Mouse (Mus musculus): ENCODE data around the gene Gm14410.
"Not testable (repeated sequence)": the region's sequence is repeated elsewhere in the genome, so short reads cannot be mapped to it uniquely, and the experiment has no call there.

Gene Gm14410

DNA sequence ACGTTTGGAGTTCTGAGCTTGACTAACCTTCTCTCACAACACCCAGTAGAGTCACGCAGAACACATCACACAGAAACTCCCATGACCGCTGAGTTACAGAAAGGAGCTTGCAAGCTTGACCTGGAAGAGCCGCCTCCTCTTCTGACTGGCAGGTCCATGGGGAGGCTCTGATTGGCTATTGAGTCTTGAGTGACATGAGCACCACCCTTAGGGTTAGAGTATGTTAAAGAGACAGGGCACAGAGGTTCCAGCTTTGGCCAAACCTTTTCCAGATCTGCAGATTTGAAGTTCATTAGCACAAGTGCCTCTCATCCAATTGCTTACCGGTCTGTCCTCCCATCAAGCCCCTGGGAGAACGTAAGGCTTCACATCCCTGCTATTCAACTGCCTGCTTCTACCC is at the start of gene Gm14410:
Gene Gm14410, minus strand, starts transcription at position 81 of the 400 bp plus-strand sequence.
- not testable (repeated sequence) for DNase-seq (ENCODE audit: extremely low spot score, low spot score)

DNA sequence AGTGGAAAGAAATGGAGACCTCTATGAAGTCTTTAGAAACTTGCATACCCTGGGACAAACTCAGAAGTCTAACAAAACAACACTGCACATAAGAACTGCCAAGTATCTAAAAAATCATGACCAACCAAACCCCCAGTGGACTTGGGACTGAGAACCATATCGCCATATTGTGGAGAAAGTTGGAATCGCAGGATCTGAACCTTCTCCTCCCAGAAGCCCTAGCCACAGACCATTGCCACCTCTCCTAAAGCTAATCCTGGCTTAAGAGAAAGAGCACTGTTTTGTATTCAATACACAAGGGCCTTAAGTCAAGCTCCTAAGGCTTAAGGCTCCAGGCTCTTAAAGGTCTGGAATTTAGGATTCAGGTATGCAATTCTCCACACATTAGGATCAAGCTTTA is 41.2 kb upstream of the Gm14410 start:
- DNase-seq (ENCODE audit: extremely low spot score, low spot score) = not testable (repeated sequence)

DNA sequence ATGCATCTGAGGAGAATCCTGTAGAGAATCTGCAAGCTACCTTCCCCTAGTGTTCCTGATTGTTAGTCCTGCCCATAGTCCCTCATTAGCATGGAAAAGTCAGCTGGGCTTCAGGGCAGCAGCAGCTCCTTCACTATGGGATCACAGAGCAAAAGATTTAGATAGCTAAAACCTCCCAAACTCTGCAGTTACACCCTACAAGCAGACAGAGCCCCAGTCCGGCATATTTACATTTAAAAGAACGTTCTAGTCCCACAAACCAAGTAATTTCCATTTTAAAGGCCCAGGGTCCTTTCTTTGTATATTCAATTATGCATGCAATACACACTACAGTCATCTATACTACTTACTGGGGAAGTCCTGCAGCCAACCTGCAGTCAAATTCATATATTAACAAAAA is 24.2 kb upstream of the Gm14410 start:
- DNase-seq (ENCODE audit: extremely low spot score, low spot score) = not testable (repeated sequence)

DNA sequence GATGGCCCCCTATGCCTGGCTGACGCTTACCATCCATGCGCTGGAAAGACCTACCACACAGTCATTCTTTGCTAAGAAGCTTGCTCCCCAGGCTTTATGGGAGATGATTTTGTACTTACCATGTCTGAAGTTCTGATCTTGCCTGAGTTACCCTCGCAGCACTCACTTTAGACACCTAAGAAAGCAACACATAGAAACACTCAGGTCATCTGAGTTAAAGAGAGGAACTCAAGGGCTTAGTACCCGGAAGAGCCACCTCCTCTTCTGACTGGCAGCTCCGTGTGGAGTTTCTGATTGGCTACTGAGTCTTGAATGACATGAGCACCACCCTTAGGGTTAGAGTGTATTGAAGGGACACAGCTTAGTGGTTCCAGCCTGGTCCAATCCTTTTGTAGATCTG is 33.5 kb downstream of the Gm14410 start:
- DNase-seq (ENCODE audit: extremely low spot score, low spot score) = not testable (repeated sequence)
